Comparison of ENCODE assay signal across 18 mouse cellular contexts in genomic region chr16:92720678-92721077, GRCm38 (mm10).
DNase-seq lines count a peak whose midpoint lies in the region; ATAC-seq and TF ChIP-seq lines count a peak whose summit lies in the region.
"Had no signal": no experiment of that assay in that cellular context is flagged by ENCODE, and none has a peak within 500 bp of the region (broad histone marks: within the 10 kb centered on the region; RNA-seq: fewer than 3 reads in every experiment).

No protein-coding gene starts in this region.

- peak overlapping the region; percentile 69 for H3K27ac ChIP-seq in embryonic facial prominence, embryonic 12.5 days
- H3K27ac ChIP-seq in embryonic facial prominence, embryonic 10.5 days (replicated peaks): no peak overlapping the region
- no peak overlapping the region for H3K27ac ChIP-seq in lung, embryonic 14.5 days (ENCODE audit: low read depth)
- H3K27ac ChIP-seq in embryonic facial prominence, embryonic 13.5 days: peak overlapping the region; percentile 86
- H3K27ac ChIP-seq in neural tube, embryonic 15.5 days (replicated peaks): no peak overlapping the region
- H3K27ac ChIP-seq: heart, adult 2 months had no signal

- 63% methylated on average over 10 of the region's 10 CpGs for WGBS in embryonic facial prominence, embryonic 12.5 days
- 78% methylated on average over 10 of the region's 10 CpGs for WGBS in embryonic facial prominence, embryonic 10.5 days
- 47% methylated on average over 10 of the region's 10 CpGs for WGBS in lung, embryonic 14.5 days
- WGBS in embryonic facial prominence, embryonic 13.5 days: 52% methylated on average over 10 of the region's 10 CpGs
- 21% methylated on average over 10 of the region's 10 CpGs for WGBS in neural tube, embryonic 15.5 days

- no peak for TF ChIP-seq CTCF in lung, embryonic 14.5 days (IDR thresholded peaks at IDR 0.05; ENCODE audit: low read depth)

- no peaks in the 10 kb centered on the region for H3K9me3 ChIP-seq in embryonic facial prominence, embryonic 12.5 days
- H3K9me3 ChIP-seq in embryonic facial prominence, embryonic 10.5 days: no peaks in the 10 kb centered on the region
- H3K9me3 ChIP-seq in lung, embryonic 14.5 days (ENCODE audit: low read depth, low read length): no peaks in the 10 kb centered on the region
- H3K9me3 ChIP-seq in embryonic facial prominence, embryonic 13.5 days: no peaks in the 10 kb centered on the region
- H3K9me3 ChIP-seq in neural tube, embryonic 15.5 days (replicated peaks): no peaks in the 10 kb centered on the region

- H3K9ac ChIP-seq in embryonic facial prominence, embryonic 12.5 days: no peak overlapping the region
- no peak overlapping the region for H3K9ac ChIP-seq in lung, embryonic 14.5 days
- no peak overlapping the region for H3K9ac ChIP-seq in embryonic facial prominence, embryonic 13.5 days
- no peak overlapping the region for H3K9ac ChIP-seq in neural tube, embryonic 15.5 days (replicated peaks)
- H3K9ac ChIP-seq: liver, postnatal 0 days had no signal

- H3K4me3 ChIP-seq in embryonic facial prominence, embryonic 12.5 days: no peak overlapping the region
- no peak overlapping the region for H3K4me3 ChIP-seq in embryonic facial prominence, embryonic 10.5 days
- no peak overlapping the region for H3K4me3 ChIP-seq in lung, embryonic 14.5 days (ENCODE audit: low read depth, low read length)
- no peak overlapping the region for H3K4me3 ChIP-seq in embryonic facial prominence, embryonic 13.5 days
- H3K4me3 ChIP-seq in neural tube, embryonic 15.5 days (replicated peaks): no peak overlapping the region
- H3K4me3 ChIP-seq: heart, adult 2 months had no signal

- H3K27me3 ChIP-seq in embryonic facial prominence, embryonic 12.5 days: peaks cover 22% of the 10 kb centered on the region
- H3K27me3 ChIP-seq in embryonic facial prominence, embryonic 10.5 days (replicated peaks; ENCODE audit: low read depth, poor library complexity, severe bottlenecking): peaks cover 43% of the 10 kb centered on the region
- no peaks in the 10 kb centered on the region for H3K27me3 ChIP-seq in lung, embryonic 14.5 days (ENCODE audit: insufficient read depth, low read length)
- H3K27me3 ChIP-seq in embryonic facial prominence, embryonic 13.5 days: peaks cover 5% of the 10 kb centered on the region
- H3K27me3 ChIP-seq in neural tube, embryonic 15.5 days (replicated peaks): peaks cover 4% of the 10 kb centered on the region
- H3K27me3 ChIP-seq: Patski had no signal

- H3K36me3 ChIP-seq in embryonic facial prominence, embryonic 12.5 days: no peaks in the 10 kb centered on the region
- H3K36me3 ChIP-seq in embryonic facial prominence, embryonic 10.5 days (replicated peaks): no peaks in the 10 kb centered on the region
- H3K36me3 ChIP-seq in lung, embryonic 14.5 days (ENCODE audit: insufficient read depth): no peaks in the 10 kb centered on the region
- no peaks in the 10 kb centered on the region for H3K36me3 ChIP-seq in embryonic facial prominence, embryonic 13.5 days
- no peaks in the 10 kb centered on the region for H3K36me3 ChIP-seq in neural tube, embryonic 15.5 days

- peaks cover 26% of the 10 kb centered on the region for H3K4me1 ChIP-seq in embryonic facial prominence, embryonic 12.5 days
- peaks cover 31% of the 10 kb centered on the region for H3K4me1 ChIP-seq in embryonic facial prominence, embryonic 10.5 days
- H3K4me1 ChIP-seq in lung, embryonic 14.5 days (ENCODE audit: insufficient read depth): peaks cover 9% of the 10 kb centered on the region
- H3K4me1 ChIP-seq in embryonic facial prominence, embryonic 13.5 days: peaks cover 40% of the 10 kb centered on the region
- H3K4me1 ChIP-seq in neural tube, embryonic 15.5 days: peaks cover 12% of the 10 kb centered on the region

- no peak for ATAC-seq in embryonic facial prominence, embryonic 12.5 days (ENCODE audit: insufficient number of reproducible peaks, insufficient read depth, low FRiP score, low TSS enrichment)
- ATAC-seq in lung, embryonic 14.5 days (ENCODE audit: insufficient read depth): 0 out of 2 replicates have a peak, but pooled peaks have one; percentile 22
- ATAC-seq in embryonic facial prominence, embryonic 13.5 days (ENCODE audit: insufficient number of reproducible peaks, insufficient read depth, low FRiP score, low TSS enrichment, low read depth): no peak
- ATAC-seq in neural tube, embryonic 15.5 days (ENCODE audit: low FRiP score): no peak
- ATAC-seq in erythroblast, adult 5-6 weeks (replicated peaks; ENCODE audit: low FRiP score, poor library complexity, severe bottlenecking): no peak
- ATAC-seq: CD4-positive, CD25-positive, alpha-beta regulatory T cell, adult 4 months; liver, postnatal 0 days; Patski had no signal

- DNase-seq in embryonic facial prominence, embryonic 10.5 days (ENCODE audit: low spot score): no peak
- DNase-seq in lung, embryonic 14.5 days: peak; percentile 77
- DNase-seq in lung, postnatal 14 days: no peak
- DNase-seq: adrenal gland, adult 8-10 months; cerebellum, postnatal 14 days; embryo, embryonic 11 days; gastrocnemius, postnatal 25 days; heart, adult 2 months; heart, postnatal 36 days; kidney, adult 11 months; liver, postnatal 0 days; thymus, postnatal 14 days had no signal

- H3K4me2 ChIP-seq in embryonic facial prominence, embryonic 12.5 days (replicated peaks): no peak overlapping the region
- H3K4me2 ChIP-seq in lung, embryonic 14.5 days: no peak overlapping the region
- no peak overlapping the region for H3K4me2 ChIP-seq in embryonic facial prominence, embryonic 13.5 days
- peak overlapping the region; percentile 20; the same call in 1 of the 2 replicates for H3K4me2 ChIP-seq in neural tube, embryonic 15.5 days

Comparison
In these comparisons a context has a peak if more than half of its experiments do, and no peak if none do; other contexts are left out.
1. H3K27ac ChIP-seq: peak in embryonic facial prominence, embryonic 12.5 days (single experiment) and embryonic facial prominence, embryonic 13.5 days (single experiment); none in embryonic facial prominence, embryonic 10.5 days (single experiment), lung, embryonic 14.5 days (single experiment) and neural tube, embryonic 15.5 days (single experiment).